Mouse (Mus musculus) embryonic fibroblast, embryonic 13.5 days (primary cell): ENCODE measurements around the gene Adgrb3.

Experiments
- CTCF ChIP-seq: IDR thresholded peaks from 2 replicates; pipeline ENCODE4 v1.5.1; 2011; ENCODE audit warnings: mild to moderate bottlenecking, control low read depth, low read length, moderate library complexity, borderline replicate concordance; ENCODE audit not compliant: insufficient read depth
- POLR2A ChIP-seq: IDR thresholded peaks from 2 replicates; pipeline ENCODE4 v1.6.1; 2011; ENCODE audit warnings: low read depth, mild to moderate bottlenecking, control low read depth, low read length, moderate library complexity

DNA sequence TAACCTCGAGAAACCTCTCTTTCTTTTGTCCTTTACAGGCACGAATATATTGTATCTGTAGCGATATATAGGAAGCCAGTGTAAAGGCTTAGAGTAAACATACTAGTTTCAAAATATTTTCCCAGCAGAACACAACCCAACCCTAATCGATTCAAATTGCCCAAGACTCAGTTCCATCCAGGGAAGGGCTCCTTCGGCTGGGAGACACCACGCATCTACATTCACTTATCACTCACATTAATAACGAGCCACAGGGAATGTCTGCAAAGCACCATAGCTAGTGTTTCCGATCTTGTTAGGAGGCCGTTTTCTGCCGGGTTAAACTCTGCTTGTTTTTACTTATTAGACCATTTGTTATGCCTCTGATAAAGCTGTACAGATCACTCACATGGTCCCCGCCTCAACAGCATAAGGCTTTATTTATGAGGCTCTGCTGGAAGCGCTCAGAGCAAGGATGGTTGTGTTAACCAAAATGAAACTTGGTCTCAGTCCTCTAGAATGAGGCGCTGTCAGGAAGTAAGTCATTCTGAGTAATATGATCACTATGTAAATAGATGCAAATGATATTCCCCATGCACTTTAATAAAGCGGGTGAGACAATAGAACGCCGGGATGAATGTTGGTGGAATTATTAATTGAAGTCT, 399.2 kb downstream of the Adgrb3 start:
- TF ChIP-seq CTCF, result no peak
- no peak for TF ChIP-seq POLR2A
